Mouse (Mus musculus) midbrain, embryonic 13.5 days (tissue): ENCODE measurements around the gene Foxi3. TPM values are rescaled to one million over a fixed set of nuclear protein-coding genes. Genes with fewer than 3 reads are reported as not detected.

ENCODE experiments used
- ATAC-seq: fragments of 200-750 bp; cut with Nextera tagmentation; 2 replicates; pipeline ENCODE4 v1.8.0; 2017; ENCODE audit warnings: mild to moderate bottlenecking, moderate TSS enrichment, moderate library complexity
- H3K27ac ChIP-seq: fragments of 300-500 bp; sonication (generic); 2 replicates; pipeline ENCODE4 v1.5.1; 2015; ENCODE audit warnings: inconsistent platforms, mild to moderate bottlenecking, moderate library complexity
- H3K27me3 ChIP-seq: fragments of 300-500 bp; sonication (generic); 2 replicates; pipeline ENCODE4 v1.6.1; 2015; ENCODE audit warnings: mild to moderate bottlenecking, inconsistent platforms
- H3K36me3 ChIP-seq: fragments of 300-500 bp; sonication (generic); 2 replicates; pipeline ENCODE4 v1.6.1; 2015; ENCODE audit warnings: mild to moderate bottlenecking, inconsistent platforms
- H3K4me1 ChIP-seq: fragments of 300-500 bp; sonication (generic); replicated peaks from 2 replicates; pipeline ENCODE4 v1.6.1; 2015; ENCODE audit warnings: inconsistent platforms
- H3K4me2 ChIP-seq: fragments of 300-500 bp; sonication (generic); replicated peaks from 2 replicates; pipeline ENCODE4 v1.6.1; 2015; ENCODE audit warnings: moderate library complexity, mild to moderate bottlenecking, inconsistent platforms
- H3K4me3 ChIP-seq: fragments of 300-500 bp; sonication (generic); replicated peaks from 2 replicates; pipeline ENCODE4 v1.5.1; 2015; ENCODE audit warnings: mild to moderate bottlenecking, inconsistent platforms
- H3K9ac ChIP-seq: fragments of 300-500 bp; sonication (generic); replicated peaks from 2 replicates; pipeline ENCODE4 v1.6.1; 2015; ENCODE audit warnings: mild to moderate bottlenecking, inconsistent platforms
- H3K9me3 ChIP-seq: fragments of 300-500 bp; sonication (generic); 2 replicates; pipeline ENCODE4 v1.6.1; 2016; ENCODE audit warnings: mild to moderate bottlenecking, inconsistent platforms
- WGBS: fragments of 180-500 bp; shearing (Covaris S2); methylation state at CpG from one replicate; pipeline ENCODE4 v1.1.7; 2015; 5-methylcytosine and 5-hydroxymethylcytosine counted together
- polyA plus RNA-seq: library from polyadenylated mRNA; unstranded; fragments of >200 nt; fragmentation: Nextera tagmentation; extraction: Ambion mirVana; gene quantifications from 2 replicates; pipeline ENCODE4 v1.2.1, GENCODE M21; 2015

Foxi3 gene
- not detected in 2 replicates for polyA plus RNA-seq

- Histone ChIP-seq H3K4me2 (peak within 1 kb of the TSS; percentile 93), H3K27me3 (peaks cover 93% of the 10 kb centered on the region), H3K4me1 (peaks cover 15% of the 10 kb centered on the region), H3K4me3 (peak within 1 kb of the TSS; percentile 49), H3K9me3 (no peaks in the 10 kb centered on the region), H3K27ac (no peak within 1 kb of the TSS), H3K9ac (peak within 1 kb of the TSS; percentile 53), H3K36me3 (no peaks in the 10 kb centered on the region)
- peak; percentile 68 for ATAC-seq
- WGBS, result under 1% methylated on average over 57 of the region's 67 CpGs
Observed at GRCm38 (mm10) chr6:70956285-70956912, at the start of gene Foxi3. Foxi3 (plus strand) TSS chr6:70956531.

GRCm38 (mm10) chr6:70909572-70909971 is 46.8 kb upstream of the Foxi3 start:
- ATAC-seq, result no peak
- H3K4me1 ChIP-seq, result 0 out of 2 replicates have a peak, but pooled peaks cover 9% of the 10 kb centered on the region
- 90% methylated on average over 7 of the region's 7 CpGs for WGBS

GRCm38 (mm10) chr6:70910285-70910684 is 46.0 kb upstream of the Foxi3 start:
- Histone ChIP-seq H3K27ac (no peak overlapping the region), H3K4me2 (no peak overlapping the region), H3K9ac (no peak overlapping the region), H3K9me3 (no peaks in the 10 kb centered on the region), H3K27me3 (peaks cover 8% of the 10 kb centered on the region; the same call in 1 of the 2 replicates), H3K4me1 (0 out of 2 replicates have a peak, but pooled peaks cover 9% of the 10 kb centered on the region), H3K36me3 (peaks cover 15% of the 10 kb centered on the region), H3K4me3 (no peak overlapping the region)
- ATAC-seq, result no peak
- WGBS, result 69% methylated on average over 4 of the region's 4 CpGs

More at GRCm38 (mm10) chr6:70909572-70909971, 46.8 kb upstream of the Foxi3 start:
- Histone ChIP-seq H3K9me3 (no peaks in the 10 kb centered on the region), H3K9ac (no peak overlapping the region), H3K4me2 (no peak overlapping the region), H3K27ac (no peak overlapping the region), H3K27me3 (peaks cover 8% of the 10 kb centered on the region; the same call in 1 of the 2 replicates), H3K4me3 (no peak overlapping the region), H3K36me3 (peaks cover 18% of the 10 kb centered on the region)

GRCm38 (mm10) chr6:70911668-70912395 is 44.5 kb upstream of the Foxi3 start:
- 17% methylated on average over 20 of the region's 20 CpGs for WGBS
- Histone ChIP-seq H3K9ac (no peak overlapping the region), H3K9me3 (no peaks in the 10 kb centered on the region), H3K27me3 (peaks cover 8% of the 10 kb centered on the region; the same call in 1 of the 2 replicates), H3K27ac (no peak overlapping the region), H3K36me3 (no peaks in the 10 kb centered on the region; the same call in 1 of the 2 replicates), H3K4me3 (no peak overlapping the region; the same call in 1 of the 2 replicates), H3K4me2 (peak overlapping the region; percentile 37), H3K4me1 (0 out of 2 replicates have a peak, but pooled peaks cover 9% of the 10 kb centered on the region)
- 0 out of 2 replicates have a peak, but pooled peaks have one; percentile 43 for ATAC-seq

- no peaks in the 10 kb centered on the region for H3K36me3 ChIP-seq
- no peak overlapping the region for H3K9ac ChIP-seq
- no peak overlapping the region for H3K27ac ChIP-seq
- peaks cover 8% of the 10 kb centered on the region; the same call in 1 of the 2 replicates for H3K27me3 ChIP-seq
- H3K4me1 ChIP-seq, result 0 out of 2 replicates have a peak, but pooled peaks cover 9% of the 10 kb centered on the region
- ATAC-seq, result no peak
- H3K9me3 ChIP-seq, result no peaks in the 10 kb centered on the region
- H3K4me2 ChIP-seq, result peak overlapping the region; percentile 37
- H3K4me3 ChIP-seq, result no peak overlapping the region; the same call in 1 of the 2 replicates
- 70% methylated on average over 7 of the region's 7 CpGs for WGBS
Observed at GRCm38 (mm10) chr6:70912396-70912765, 44.0 kb upstream of the Foxi3 start.

GRCm38 (mm10) chr6:70918827-70919226 is 37.5 kb upstream of the Foxi3 start, which contains the start of gene Tex37:
Tex37 (minus strand) TSS chr6:70918927.
- Histone ChIP-seq H3K36me3 (no peaks in the 10 kb centered on the region), H3K4me3 (no peak within 1 kb of the TSS), H3K27me3 (no peaks in the 10 kb centered on the region), H3K27ac (no peak within 1 kb of the TSS), H3K9me3 (no peaks in the 10 kb centered on the region), H3K9ac (no peak within 1 kb of the TSS), H3K4me2 (no peak within 1 kb of the TSS), H3K4me1 (peaks cover 10% of the 10 kb centered on the region)
- WGBS, result 91% methylated on average over 3 of the region's 3 CpGs
- no peak for ATAC-seq

- Histone ChIP-seq H3K27ac (peak overlapping the region; percentile 59), H3K9ac (peak overlapping the region; percentile 64), H3K27me3 (no peaks in the 10 kb centered on the region), H3K36me3 (no peaks in the 10 kb centered on the region), H3K4me1 (peaks cover 10% of the 10 kb centered on the region), H3K4me2 (peak overlapping the region; percentile 57), H3K4me3 (peak overlapping the region; percentile 31), H3K9me3 (no peaks in the 10 kb centered on the region)
- WGBS, result 3% methylated on average over 22 of the region's 22 CpGs
- peak; percentile 86 for ATAC-seq
Observed at GRCm38 (mm10) chr6:70921274-70922074, 34.9 kb upstream of the Foxi3 start.

GRCm38 (mm10) chr6:70931801-70932200 is 24.5 kb upstream of the Foxi3 start:
- no peaks in the 10 kb centered on the region for H3K9me3 ChIP-seq
- H3K36me3 ChIP-seq, result no peaks in the 10 kb centered on the region
- 98% methylated on average over 2 of the region's 2 CpGs for WGBS
- no peak overlapping the region for H3K9ac ChIP-seq
- H3K4me3 ChIP-seq, result no peak overlapping the region
- H3K27ac ChIP-seq, result no peak overlapping the region
- no peak for ATAC-seq
- no peaks in the 10 kb centered on the region for H3K4me1 ChIP-seq
- H3K27me3 ChIP-seq, result no peaks in the 10 kb centered on the region
- no peak overlapping the region for H3K4me2 ChIP-seq

- Histone ChIP-seq H3K27me3 (peaks cover 65% of the 10 kb centered on the region), H3K4me1 (peaks cover 15% of the 10 kb centered on the region), H3K4me3 (no peak overlapping the region), H3K27ac (no peak overlapping the region), H3K9me3 (no peaks in the 10 kb centered on the region), H3K9ac (no peak overlapping the region), H3K4me2 (no peak overlapping the region), H3K36me3 (no peaks in the 10 kb centered on the region)
- WGBS, result 75% methylated on average over 7 of the region's 7 CpGs
- no peak for ATAC-seq
Observed at GRCm38 (mm10) chr6:70953274-70953673, 3.1 kb upstream of the Foxi3 start.

- peaks cover 15% of the 10 kb centered on the region for H3K4me1 ChIP-seq
- no peak for ATAC-seq
- H3K9ac ChIP-seq, result no peak overlapping the region
- H3K27ac ChIP-seq, result no peak overlapping the region
- H3K9me3 ChIP-seq, result no peaks in the 10 kb centered on the region
- 10% methylated on average over 6 of the region's 6 CpGs for WGBS
- no peaks in the 10 kb centered on the region for H3K36me3 ChIP-seq
- H3K27me3 ChIP-seq, result peaks cover 73% of the 10 kb centered on the region
- no peak overlapping the region for H3K4me3 ChIP-seq
- no peak overlapping the region for H3K4me2 ChIP-seq
Observed at GRCm38 (mm10) chr6:70954040-70954439, 2.3 kb upstream of the Foxi3 start.

- no peaks in the 10 kb centered on the region for H3K9me3 ChIP-seq
- H3K4me1 ChIP-seq, result peaks cover 15% of the 10 kb centered on the region
- no peak overlapping the region for H3K4me2 ChIP-seq
- H3K27me3 ChIP-seq, result peaks cover 86% of the 10 kb centered on the region
- H3K9ac ChIP-seq, result no peak overlapping the region
- H3K27ac ChIP-seq, result no peak overlapping the region
- WGBS, result 4% methylated on average over 14 of the region's 14 CpGs
- H3K36me3 ChIP-seq, result no peaks in the 10 kb centered on the region
- no peak overlapping the region for H3K4me3 ChIP-seq
- no peak for ATAC-seq
Observed at GRCm38 (mm10) chr6:70955291-70955800, 985 bp upstream of the Foxi3 start.
